Mouse (Mus musculus): ENCODE results near the gene Rpl24.
A peak's percentile ranks its signal among the peaks of the same experiment; 100 is the strongest.
"Not testable (repeated sequence)": the region's sequence is repeated elsewhere in the genome, so short reads cannot be mapped to it uniquely, and the experiment has no call there.

Rpl24 gene

DNA sequence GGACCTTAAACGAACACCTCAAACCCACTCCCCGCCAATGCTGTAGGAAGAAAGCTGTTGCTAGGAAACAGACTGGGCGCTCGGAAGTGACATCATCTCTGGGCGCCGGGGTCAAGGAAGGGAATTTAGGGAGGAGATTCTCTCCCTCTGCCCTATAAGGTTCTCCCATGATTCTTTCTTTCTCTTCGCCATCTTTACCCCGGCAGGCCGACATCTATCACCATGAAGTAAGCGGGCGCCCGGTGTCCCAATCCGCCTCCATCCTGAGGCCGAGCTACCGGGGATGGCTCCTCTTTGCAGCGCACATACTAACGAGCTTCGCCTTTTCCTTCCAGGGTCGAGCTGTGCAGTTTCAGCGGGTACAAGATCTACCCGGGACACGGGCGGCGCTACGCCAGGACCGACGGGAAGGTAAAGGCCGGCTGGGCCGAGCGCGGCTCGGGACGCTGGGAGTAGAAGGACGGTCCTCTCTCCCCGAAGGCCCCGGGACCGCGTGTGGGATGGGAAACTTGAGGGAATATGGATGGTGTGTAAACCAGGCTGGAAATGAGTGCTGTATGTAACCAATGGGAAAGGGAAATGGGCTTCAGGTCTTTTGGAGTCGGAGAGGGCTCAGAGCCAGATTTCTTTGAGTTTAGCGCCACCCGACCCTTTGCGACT is at the start of gene Rpl24:
Gene Rpl24, plus strand, starts transcription at position 64 of the 660 bp plus-strand sequence.
- peak; percentile 95 for DNase-seq

DNA sequence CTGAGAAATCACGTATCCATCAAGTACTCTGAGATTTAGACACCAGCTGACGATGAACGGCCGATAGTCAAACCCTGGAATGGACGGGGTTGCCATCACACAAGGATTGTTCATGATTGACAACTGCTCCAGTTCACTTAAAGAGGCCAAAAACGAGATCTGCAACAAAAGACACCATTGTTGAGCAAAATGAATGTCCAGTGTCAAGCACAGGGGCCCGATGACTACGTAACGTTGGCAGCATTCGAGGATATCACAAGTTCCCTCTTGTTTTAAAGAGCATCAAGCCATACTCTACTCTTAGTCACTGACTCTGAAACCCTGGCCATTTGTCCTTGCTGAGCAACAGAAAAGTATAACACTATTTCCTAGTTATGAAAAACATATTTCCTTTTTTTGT is 44.0 kb upstream of the Rpl24 start:
- DNase-seq, result peak; percentile 76

DNA sequence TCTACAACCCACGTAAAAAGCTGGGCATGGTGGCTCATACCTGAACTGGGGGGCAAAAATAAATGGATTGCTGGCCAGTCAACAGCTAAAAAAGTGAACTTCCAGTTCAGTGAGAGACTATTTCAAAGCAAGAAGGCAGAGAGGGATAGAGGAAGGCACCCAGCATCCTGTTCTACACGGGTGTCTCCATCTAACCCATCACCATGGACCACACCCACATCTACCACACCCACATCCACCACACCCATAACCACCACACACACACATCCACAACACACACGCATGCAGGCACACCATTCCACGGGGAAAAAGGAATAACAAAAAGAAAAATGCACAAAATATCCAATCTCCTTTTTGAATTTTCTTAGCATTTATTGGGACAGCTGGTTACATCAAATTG is 42.1 kb upstream of the Rpl24 start:
- DNase-seq, result no peak

DNA sequence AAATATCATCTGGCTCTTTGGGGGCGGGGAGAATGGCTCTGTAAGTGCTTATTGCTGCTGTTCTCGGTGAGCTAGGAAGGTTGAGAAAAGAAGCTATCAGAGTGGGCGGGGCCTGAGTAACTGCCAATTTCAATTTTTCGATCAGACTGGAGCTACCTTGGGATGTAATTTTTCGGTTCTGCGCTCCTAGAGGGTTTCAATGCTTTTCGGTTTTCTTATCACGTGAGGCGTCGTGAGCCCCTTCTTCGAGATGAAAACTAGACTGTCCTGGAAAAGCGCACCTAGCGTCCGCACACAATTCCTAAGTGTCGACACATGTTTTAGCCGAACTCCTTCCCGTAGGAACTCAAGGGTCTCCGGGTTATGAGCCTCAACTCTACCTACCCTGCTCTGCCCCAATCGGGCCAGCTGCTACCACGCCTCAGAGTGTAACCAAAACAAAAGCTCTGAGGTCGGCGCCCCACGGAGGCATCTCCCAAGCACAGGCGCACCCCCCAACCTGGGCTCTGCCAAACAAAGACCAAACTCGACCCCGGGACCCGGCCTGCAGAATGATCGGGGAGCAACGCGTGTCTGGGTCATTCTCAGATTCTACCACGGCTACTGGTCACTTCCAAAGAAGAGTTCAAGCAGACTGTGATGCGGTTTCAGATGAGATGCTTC is 32.3 kb upstream of the Rpl24 start:
- peak; percentile 42 for DNase-seq

DNA sequence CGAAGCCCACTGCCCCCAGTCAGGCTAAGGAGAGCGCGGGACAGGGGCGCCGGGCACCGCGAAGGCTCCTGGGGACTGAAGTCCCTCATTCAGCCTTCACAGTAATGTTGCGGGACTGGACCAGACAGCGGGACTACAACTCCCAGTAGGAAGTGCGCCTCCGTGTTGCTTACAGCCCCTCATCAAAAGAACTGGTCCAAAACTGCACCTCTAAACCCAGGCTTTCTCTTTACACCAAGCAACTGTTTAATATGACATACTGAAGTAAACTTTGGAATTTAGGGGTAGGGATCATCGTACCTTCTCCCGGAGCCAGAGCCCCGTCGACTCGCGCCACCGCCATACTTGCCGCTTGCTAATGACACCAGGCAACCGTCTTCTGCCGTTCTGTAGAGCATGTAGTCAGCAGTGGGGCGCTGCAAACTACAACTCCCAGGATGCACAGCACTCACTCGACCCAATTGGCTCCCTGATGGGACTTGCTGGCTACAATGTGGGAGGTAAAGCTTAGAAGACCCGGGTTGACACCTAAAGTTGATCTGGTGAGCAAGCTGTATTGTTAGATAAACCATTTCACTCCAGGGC is 31.5 kb upstream of the Rpl24 start, which contains the start of gene Cep97:
Gene Cep97, minus strand, starts transcription at position 403 of the 585 bp plus-strand sequence.
- peak; percentile 96 for DNase-seq

DNA sequence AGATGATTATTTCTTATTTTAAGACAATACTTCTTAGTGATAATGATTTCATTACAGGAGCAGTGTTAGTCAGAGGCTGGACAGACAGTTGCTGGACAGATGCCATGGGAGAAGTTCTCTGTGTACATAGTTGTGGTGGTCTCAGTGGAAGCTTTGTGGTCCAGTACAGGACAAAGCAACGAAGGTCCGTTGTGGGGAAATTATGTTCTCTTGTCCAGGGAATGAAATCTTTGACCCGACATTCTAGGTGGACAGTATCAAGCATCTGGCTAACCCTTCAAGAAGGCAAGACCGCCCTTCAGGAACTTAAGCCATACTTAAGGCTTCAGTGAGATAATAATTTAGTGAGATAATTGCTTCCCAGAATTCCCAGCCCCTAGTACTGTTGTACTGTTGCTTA is 27.3 kb upstream of the Rpl24 start:
- DNase-seq, result no peak

DNA sequence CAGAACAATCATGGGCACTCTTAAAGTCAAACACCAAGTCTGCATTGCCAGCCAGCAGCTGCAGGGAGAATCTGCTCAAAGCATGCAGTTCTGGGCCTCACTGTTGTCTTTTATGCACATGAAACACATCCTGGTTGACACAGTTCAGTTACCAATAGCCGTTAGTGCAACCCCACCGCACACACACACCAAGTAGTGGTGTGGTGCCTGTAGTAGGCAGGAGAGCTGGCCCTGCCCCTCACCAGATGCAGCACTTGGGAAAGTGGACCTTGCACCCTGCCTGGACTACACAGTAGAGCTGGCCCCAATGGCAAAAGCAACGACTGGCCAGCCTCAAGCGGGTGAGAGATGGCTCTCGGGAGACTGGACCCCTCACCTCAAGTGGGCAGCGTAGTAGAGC is 26.4 kb upstream of the Rpl24 start:
- DNase-seq, result no peak

DNA sequence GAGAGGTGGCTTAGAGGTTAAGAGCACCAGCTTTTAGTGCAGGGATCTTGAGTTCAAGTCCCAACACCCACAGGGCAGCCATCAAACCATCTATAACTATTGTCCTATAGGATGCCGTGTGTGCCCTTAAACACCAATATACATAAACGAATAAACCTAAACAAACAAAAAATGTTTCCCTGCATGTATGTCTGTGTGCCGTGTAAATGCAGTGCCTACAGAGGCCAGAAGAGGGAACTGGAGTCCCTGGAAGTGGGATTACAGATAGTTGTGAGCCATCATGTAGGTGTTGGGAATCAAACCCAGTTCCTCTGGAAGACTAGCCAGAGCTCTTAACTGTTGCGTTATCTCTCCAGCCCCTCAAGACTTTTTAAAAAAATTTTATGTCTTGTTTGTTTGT is 25.3 kb upstream of the Rpl24 start:
- DNase-seq, result no peak

DNA sequence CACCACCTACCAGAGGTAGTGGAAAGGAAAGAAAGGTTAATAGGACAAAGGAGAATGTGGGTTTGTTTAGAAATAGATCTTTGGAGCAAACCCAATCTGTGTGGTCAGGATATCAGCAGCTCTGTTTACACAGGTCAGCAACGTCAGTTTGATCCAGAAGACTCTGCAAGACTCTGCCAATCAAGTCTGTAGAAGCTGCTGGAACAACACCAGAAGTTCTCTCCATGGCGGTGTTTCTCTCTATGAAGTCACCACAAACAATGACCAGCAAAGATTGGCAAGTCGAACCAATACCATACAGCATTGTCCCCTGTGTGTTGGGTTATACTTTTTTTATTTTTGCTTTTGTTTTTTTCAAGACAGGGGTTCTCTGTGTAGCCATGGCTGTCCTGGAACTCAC is 18.8 kb upstream of the Rpl24 start:
- no peak for DNase-seq

DNA sequence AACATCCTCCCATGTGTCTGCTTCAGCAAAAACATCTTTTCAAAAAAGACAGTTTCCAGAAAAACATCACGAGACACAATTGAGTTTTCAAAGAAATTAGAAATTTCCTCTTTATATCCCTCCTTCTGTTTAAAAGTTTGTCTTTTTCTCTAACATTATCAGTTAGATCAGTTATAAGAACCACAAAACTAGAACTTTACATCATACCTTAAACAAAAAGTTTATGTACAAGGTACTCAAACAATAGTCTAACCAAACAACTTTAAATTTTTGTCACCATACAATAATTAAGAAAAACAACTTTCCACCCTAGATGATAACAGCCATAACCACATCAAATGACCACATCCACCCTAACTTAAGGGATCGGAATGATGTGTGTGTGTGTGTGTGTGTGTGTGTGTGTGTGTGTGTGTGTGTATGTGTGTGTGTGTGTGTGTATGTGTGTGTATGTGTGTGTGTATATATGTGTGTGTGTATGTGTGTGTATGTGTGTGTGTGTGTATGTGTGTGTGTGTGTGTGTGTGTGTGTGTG is 18.1 kb upstream of the Rpl24 start:
- not testable (repeated sequence) for DNase-seq

DNA sequence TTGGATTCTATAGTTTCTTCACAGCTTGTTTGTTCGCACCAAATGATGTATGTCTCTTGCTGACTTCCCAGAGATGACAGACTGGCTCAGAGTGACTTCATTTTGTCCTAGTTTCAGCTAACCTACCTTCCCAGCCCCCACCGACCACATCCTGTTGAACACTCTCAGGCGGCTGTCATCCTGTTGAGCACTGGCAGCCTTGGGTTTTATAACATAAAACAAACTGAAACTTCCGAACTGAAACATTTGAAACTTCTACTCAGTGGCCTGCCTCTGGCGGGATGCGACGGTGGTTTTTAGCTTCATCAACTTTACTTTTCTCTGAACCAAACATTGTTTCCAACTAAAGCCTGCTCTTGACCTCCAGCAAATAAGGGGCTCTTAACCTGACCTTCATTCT is 17.1 kb upstream of the Rpl24 start:
- DNase-seq, result no peak

DNA sequence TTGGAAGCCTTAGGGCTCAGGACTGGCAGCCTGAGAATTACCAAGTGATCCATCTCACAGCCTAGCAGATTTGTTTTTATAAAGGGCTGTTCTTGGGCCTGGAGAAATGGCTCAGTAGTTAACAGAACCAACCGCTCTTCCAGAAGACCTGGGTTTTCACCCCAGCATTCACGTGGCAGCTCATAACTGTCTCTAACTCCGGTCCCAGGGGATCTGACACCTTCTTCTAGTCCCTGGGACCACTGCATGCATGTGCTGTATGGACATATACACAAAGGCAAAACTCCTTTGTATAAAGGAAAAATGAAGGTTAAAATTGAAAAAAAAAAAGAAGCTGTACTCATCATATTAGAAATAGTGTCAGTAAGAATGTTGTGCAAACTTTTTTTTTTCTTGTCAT is 15.6 kb upstream of the Rpl24 start:
- DNase-seq, result no peak

DNA sequence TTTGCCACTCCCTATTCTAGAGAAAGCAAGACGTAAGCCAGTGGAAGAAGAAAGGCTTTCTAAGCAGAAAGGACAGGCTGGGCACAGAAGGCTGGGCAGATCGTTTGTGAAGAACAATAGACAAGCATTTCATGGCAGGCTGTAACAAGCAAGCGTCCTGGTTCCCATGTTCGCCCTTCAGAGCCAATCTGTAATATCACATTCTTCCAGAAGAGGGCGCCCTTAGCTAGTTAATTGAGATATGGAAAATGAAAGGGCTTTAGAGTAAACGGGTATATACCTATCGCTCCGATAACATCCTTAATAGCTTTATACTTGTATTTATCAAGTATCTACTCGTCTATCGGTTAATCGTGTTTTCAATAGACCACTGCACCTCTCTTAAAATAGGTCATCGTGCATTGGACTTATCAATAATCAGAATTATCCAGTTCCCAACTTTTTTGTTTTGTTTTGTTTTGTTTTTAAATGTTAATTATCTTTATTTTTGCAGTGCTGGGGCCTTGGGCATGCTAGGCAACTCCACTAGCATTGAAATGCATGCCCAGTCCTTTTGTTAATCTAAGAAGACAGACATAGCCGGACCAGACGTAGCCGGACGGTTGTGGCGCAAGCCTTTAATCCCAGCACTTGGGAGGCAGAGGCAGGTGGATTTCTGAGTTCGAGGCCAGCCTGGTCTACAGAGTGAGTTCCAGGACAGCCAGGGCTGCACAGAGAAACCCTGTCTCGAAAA is 15.0 kb upstream of the Rpl24 start:
- peak; percentile 81 for DNase-seq

DNA sequence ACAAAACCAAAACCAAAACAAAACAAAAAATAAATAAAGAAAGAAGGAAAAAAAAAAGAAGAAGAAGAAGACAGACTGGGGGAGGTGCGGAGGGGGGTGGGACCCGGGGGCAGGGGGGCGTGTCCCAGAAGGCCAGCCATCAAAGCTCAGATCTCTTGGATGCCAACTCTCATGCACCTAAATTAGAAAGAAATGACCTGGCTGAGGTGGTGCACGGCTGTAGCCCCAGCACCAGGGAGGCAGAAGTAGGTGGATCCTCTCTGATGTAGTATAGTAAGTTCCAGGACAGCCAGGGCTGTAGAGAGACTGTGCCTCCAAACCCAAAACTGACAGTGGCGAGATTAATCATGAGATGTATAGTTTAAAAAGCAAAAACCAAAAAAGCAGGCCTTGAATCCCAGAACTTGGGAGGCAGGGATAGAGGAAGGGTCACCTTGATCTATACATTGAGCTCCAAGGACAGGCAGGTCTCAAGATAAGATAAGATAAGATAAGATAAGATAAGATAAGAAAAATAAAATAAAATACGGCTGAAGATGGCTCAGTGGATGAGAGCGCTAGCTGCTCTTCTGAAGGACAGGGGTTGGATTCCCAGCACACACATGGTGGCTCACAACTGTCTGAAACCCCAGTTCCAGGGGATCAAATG is 14.3 kb upstream of the Rpl24 start:
- no peak for DNase-seq

DNA sequence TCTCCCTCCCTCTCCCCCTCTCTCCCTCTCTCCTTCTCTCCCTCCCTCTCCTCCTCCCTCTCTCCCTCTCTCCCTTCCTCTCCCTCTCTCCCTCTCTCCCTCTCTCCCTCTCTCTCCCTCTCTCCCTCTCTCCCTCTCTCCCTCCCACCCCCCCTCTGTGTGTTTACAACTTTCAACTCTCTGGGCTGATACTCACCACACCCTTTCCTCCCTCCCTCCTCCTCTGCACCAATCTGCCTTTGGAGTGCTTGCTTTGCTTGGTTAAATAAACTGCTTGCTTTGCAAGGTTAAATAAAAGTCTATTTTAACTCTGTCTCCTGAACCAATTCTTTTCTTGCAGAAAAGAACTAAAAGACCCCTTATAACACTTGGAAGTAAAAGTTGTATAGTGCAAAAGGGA is 13.3 kb upstream of the Rpl24 start:
- no peak for DNase-seq

DNA sequence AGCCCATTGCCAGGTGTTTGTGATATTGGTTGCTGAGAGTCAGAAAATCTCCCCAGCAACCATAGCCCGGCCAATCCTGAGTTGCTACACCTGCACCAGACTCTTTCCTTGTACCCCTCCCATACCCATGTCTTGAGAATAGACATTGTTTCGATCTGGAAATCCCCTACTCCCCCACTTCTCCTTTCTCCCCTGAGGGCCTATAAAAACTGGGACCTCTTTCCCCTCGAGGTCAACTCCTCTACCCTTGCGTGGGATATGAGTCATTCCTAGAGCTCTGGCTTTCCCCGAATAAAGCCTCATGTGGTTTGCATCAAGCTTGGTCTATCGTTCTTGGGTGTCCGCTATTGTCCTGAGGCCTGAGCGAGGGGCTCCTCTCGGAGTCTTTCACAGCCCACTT is 11.9 kb upstream of the Rpl24 start:
- DNase-seq, result not testable (repeated sequence)

DNA sequence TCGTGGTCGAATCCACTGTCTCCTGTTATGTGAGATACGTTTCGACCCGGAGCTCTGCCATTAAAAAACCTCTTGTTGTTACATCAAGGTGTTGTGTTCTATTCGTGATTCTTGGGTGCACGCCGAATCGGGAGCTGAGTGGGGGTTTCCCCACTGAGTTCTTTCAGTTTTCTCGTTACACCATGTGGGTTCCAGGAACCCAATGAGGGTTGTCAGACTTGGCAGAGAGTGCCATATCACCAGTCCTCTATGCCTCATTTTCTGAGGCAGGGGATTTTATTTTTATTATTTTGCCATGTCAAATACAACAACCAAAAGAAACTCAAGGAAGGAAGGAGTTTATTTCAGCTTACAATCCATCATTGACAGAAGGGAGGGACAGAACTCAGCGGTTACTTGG is 3.0 kb upstream of the Rpl24 start:
- DNase-seq, result not testable (repeated sequence)

DNA sequence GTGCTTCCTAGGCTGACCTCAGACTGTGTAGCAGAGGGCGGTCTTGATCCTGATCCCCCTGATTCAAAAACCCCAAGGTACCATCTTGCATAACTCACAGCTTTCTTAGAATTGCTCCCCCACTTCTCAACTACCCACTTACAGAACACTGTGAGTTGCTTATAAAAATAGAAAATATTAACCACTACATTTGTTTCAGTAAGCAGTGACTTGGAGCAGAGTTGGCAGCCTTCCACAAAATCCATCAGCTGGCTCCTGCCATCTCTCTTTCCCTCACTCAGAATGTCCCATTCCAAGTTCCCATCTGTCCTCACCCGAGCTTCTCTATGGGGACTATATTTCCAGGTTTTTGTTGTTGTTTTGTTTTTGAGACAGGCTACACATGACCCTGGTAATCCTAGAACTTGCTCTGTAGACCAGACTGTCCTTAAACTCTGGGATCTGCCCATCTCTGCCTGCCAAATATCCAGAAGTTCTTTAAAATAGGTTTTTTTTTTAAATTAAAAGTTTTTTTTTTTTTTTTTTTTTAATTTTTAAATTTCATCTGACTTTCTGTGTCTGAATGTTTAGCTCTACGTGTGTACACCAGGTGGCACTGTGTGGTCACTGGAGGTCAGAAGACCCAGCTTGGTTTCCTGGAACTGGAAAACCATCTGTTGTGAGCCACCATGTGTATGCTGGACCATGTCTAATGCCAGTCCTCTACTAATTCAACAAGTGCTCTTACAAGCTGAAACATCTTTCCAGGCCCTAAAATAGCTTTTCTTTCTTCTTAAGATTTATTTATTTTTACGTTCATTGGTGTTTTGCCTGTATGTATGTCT is 1.7 kb upstream of the Rpl24 start:
- DNase-seq, result peak; percentile 78

DNA sequence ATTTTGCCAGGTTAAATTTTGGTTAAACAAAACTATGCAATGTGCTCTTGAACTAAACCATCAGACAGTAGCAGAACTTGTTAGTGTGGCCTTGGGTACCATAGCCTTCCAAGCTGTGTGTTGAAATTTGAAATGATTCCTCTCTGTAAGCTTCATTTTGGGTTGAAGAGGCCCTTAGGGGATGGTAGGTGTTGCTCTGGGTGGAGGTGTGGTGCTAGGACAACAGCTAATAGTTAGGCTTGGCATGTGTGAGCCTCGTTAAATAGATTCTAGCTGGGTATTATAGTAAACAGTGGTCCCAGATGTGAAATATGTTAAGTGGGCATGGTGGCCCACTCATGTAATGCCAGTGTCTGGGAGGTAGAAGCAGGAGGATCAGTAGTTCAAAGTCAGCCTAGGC is 1.1 kb downstream of the Rpl24 start:
- DNase-seq, result no peak

DNA sequence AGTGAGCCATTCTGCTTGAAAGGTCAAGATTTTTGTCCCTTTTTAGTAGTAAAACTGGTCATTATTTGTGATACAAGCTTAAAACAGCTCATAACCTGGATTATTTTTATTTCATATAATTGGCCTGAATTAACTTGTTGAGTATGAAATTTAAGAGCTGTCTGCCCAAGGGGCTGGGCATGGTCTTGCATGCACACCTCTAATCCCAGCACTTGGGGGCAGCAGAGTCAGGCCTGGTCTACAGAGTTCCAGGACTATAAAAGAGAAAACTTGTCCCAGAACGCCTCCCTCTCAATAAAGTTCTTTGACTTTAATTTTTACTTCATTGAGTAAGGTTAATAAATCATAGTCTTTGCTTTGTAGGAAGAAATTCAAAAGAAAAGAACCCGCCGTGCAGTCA is 3.1 kb downstream of the Rpl24 start:
- DNase-seq, result no peak

DNA sequence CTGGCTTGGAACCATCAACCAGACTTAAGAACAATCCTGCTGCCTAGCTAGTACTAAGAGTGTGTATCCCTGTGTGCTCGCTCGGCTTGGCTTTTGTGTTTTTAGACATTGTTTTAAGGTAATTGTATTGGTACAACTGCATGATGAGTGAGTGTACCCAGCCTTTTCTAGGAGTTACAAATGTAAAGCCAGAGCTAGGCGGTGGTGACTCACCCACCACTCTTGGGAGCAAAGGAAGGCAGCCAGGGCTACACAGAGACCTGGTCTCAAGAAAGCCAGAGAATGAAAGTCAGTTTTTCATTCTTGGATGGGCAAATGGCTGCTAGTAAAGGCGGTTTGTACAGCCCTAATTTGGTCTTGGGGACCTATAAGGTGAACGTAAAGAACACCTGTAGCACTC is 4.3 kb downstream of the Rpl24 start:
- no peak for DNase-seq
